Mouse (Mus musculus) liver, adult 2 months (tissue): ENCODE measurements around the gene Phldb2. TPM values are rescaled to one million over a fixed set of nuclear protein-coding genes. Genes with fewer than 3 reads are reported as not detected.

ENCODE experiments used
- DNase-seq: peaks from one replicate; pipeline ENCODE4 v3.0.0-alpha.2; 2011; ENCODE audit warnings: low read depth, low spot score; ENCODE audit errors: extremely low read depth
- H3K27ac ChIP-seq: fragments of 200-500 bp; replicated peaks from 2 replicates; pipeline ENCODE4 v1.5.1; 2012; ENCODE audit warnings: low read depth, mild to moderate bottlenecking, control low read depth, inconsistent platforms, low read length; ENCODE audit not compliant: insufficient read depth
- H3K27me3 ChIP-seq: fragments of 200-500 bp; 2 replicates; pipeline ENCODE4 v1.6.1; 2012; ENCODE audit warnings: mild to moderate bottlenecking, moderate library complexity, low read length, inconsistent platforms; ENCODE audit not compliant: control insufficient read depth, insufficient read depth
- H3K36me3 ChIP-seq: fragments of 200-500 bp; 2 replicates; pipeline ENCODE4 v1.6.1; 2012; ENCODE audit warnings: low read length, inconsistent platforms; ENCODE audit not compliant: control insufficient read depth, insufficient read depth
- H3K4me1 ChIP-seq: fragments of 200-500 bp; 2 replicates; pipeline ENCODE4 v1.6.1; 2011; ENCODE audit warnings: low read length; ENCODE audit not compliant: control insufficient read depth, insufficient read depth
- H3K4me3 ChIP-seq: fragments of 200-500 bp; 2 replicates; pipeline ENCODE4 v1.5.1; 2011; ENCODE audit warnings: low read depth, mild to moderate bottlenecking, control low read depth, low read length, moderate library complexity; ENCODE audit not compliant: insufficient read depth
- H3K79me2 ChIP-seq: fragments of 200-500 bp; 2 replicates; pipeline ENCODE4 v1.6.1; 2012; ENCODE audit warnings: inconsistent platforms, mild to moderate bottlenecking, low read length, moderate library complexity; ENCODE audit not compliant: control insufficient read depth, insufficient read depth
- H3K9ac ChIP-seq: fragments of 200-500 bp; 2 replicates; pipeline ENCODE4 v1.6.1; 2012; ENCODE audit warnings: low read depth, mild to moderate bottlenecking, control low read depth, inconsistent platforms, low read length
- CTCF ChIP-seq: fragments of 200-500 bp; IDR thresholded peaks from 2 replicates; pipeline ENCODE4 v1.5.1; 2011; ENCODE audit warnings: low read depth, low read length, control low read depth
- POLR2A ChIP-seq: fragments of 200-500 bp; IDR thresholded peaks from 2 replicates; pipeline ENCODE4 v1.6.1; 2011; ENCODE audit warnings: low read length, control low read depth; ENCODE audit not compliant: insufficient read depth; ENCODE audit errors: extremely low read depth
- WGBS: fragments of 180-500 bp; shearing (Covaris S2); methylation state at CpG from one replicate; pipeline ENCODE4 v1.1.7; 2018; 5-methylcytosine and 5-hydroxymethylcytosine counted together
- polyA plus RNA-seq: library from polyadenylated mRNA; depleted of rRNA; stranded (reverse); fragments of >200 nt; gene quantifications from 2 replicates; pipeline ENCODE4 v1.2.3, GENCODE M21; 2012
- total RNA-seq: library from RNA; depleted of rRNA; stranded (reverse); fragments of >200 nt; gene quantifications from 2 replicates; pipeline ENCODE4 v1.2.3, GENCODE M21; 2014

Gene Phldb2
- total and polyA plus RNA-seq, 2 experiments: 19.1 to 58.3 TPM

DNA sequence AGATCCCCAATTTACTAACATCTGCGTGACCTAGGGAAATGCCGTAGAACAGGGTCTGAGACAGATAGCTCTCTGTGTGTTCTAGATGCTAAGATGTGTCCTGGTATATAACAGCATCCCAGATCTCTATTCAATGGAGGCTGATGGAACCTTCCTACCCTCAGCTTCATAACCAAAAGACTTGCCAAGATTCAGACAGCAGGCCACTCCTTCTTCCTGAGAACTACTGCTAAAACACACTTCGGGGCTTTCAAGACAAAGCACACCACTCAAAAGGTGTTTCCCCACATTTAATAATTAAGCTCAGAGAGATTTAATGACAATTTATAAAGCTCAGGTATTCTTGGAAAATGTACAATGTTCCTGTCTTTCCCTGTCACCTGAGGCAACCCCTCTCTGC, 111.6 kb downstream of the Phldb2 start:
- Histone ChIP-seq H3K27me3 (no peaks in the 10 kb centered on the region), H3K36me3 (no peaks in the 10 kb centered on the region), H3K27ac (no peak overlapping the region), H3K79me2 (peaks cover 10% of the 10 kb centered on the region), H3K4me3 (no peak overlapping the region), H3K9ac (no peak overlapping the region), H3K4me1 (peaks cover 13% of the 10 kb centered on the region)
- no peak for TF ChIP-seq POLR2A
- no peak for TF ChIP-seq CTCF
- WGBS: 77% methylated on average over 3 of the region's 3 CpGs
- DNase-seq: no peak

- no peak for DNase-seq
- 87% methylated on average over 3 of the region's 3 CpGs for WGBS
- no peak overlapping the region for H3K27ac ChIP-seq
- H3K4me1 ChIP-seq: peaks cover 17% of the 10 kb centered on the region
- H3K4me3 ChIP-seq: no peak overlapping the region
- H3K79me2 ChIP-seq: peaks cover 15% of the 10 kb centered on the region
- no peaks in the 10 kb centered on the region for H3K27me3 ChIP-seq
- no peaks in the 10 kb centered on the region for H3K36me3 ChIP-seq
- no peak overlapping the region for H3K9ac ChIP-seq
- TF ChIP-seq POLR2A: no peak
- TF ChIP-seq CTCF: no peak
These were observed 112.4 kb downstream of the Phldb2 start for GRCm38 (mm10) chr16:45841016-45841415.

- H3K4me3 ChIP-seq: no peak overlapping the region
- peaks cover 19% of the 10 kb centered on the region; the same call in 1 of the 2 replicates for H3K79me2 ChIP-seq
- WGBS: 38% methylated on average over 5 of the region's 5 CpGs
- H3K27me3 ChIP-seq: no peaks in the 10 kb centered on the region
- peaks cover 15% of the 10 kb centered on the region for H3K4me1 ChIP-seq
- TF ChIP-seq CTCF (no peak), POLR2A (no peak)
- no peak overlapping the region for H3K9ac ChIP-seq
- DNase-seq: peak; percentile 70
- peaks cover 2% of the 10 kb centered on the region; the same call in 1 of the 2 replicates for H3K36me3 ChIP-seq
- H3K27ac ChIP-seq: peak overlapping the region; percentile 52
These were observed 115.7 kb downstream of the Phldb2 start for GRCm38 (mm10) chr16:45837541-45838342.

- no peak overlapping the region for H3K9ac ChIP-seq
- peak overlapping the region; percentile 54; the same call in 1 of the 2 replicates for H3K27ac ChIP-seq
- peaks cover 18% of the 10 kb centered on the region; the same call in 1 of the 2 replicates for H3K79me2 ChIP-seq
- no peak overlapping the region for H3K4me3 ChIP-seq
- no peaks in the 10 kb centered on the region for H3K27me3 ChIP-seq
- 22% methylated on average over 6 of the region's 6 CpGs for WGBS
- H3K4me1 ChIP-seq: peaks cover 13% of the 10 kb centered on the region
- H3K36me3 ChIP-seq: peaks cover 4% of the 10 kb centered on the region
- TF ChIP-seq POLR2A (no peak), CTCF (no peak)
- DNase-seq: no peak
These were observed 120.7 kb downstream of the Phldb2 start for GRCm38 (mm10) chr16:45832747-45833108.

DNA sequence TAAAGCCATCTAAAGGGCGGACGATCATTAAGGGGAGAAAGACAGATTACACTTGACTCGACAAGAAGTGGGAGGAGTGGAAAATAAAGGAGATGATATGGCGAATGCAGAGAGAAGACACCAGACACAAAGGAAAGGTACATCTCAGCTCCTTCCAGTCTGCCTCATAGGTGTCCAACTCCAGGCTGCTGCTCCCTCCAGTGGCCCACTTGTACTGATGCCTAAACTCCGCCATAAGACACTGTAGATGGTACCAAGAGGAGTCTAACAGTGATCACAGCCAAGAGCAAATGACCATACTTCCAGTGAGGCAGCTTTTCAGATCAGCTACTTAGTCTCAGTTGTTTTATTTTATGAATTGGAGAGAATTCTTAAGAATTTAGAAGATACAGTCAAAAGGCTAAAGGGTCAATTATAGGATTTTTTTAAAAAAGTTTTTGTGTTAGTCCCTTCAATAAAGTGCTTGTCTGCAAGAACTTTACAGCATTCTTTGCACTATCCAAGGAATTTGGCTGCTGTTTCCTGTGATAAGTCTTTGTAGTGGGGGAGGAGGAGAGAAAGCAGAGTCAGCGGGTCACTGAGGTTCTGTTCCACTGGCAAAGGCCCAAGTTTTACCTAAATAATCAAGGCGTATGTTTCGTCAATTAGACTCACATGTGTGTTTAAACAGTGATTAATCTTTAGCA, 121.2 kb downstream of the Phldb2 start:
- Histone ChIP-seq H3K9ac (no peak overlapping the region), H3K79me2 (peaks cover 18% of the 10 kb centered on the region; the same call in 1 of the 2 replicates), H3K27me3 (no peaks in the 10 kb centered on the region), H3K4me3 (no peak overlapping the region), H3K27ac (0 out of 2 replicates have a peak overlapping the region, but pooled peaks have one; percentile 15), H3K4me1 (peaks cover 13% of the 10 kb centered on the region), H3K36me3 (peaks cover 4% of the 10 kb centered on the region)
- peak; percentile 32 for DNase-seq
- 42% methylated on average over 8 of the region's 8 CpGs for WGBS
- TF ChIP-seq CTCF: peak; percentile 24; the same call in 1 of the 2 replicates
- TF ChIP-seq POLR2A: no peak
